Mouse (Mus musculus) forebrain, postnatal 0 days (tissue): ENCODE measurements around the gene Hspe1. TPM values are rescaled to one million over a fixed set of nuclear protein-coding genes. Genes with fewer than 3 reads are reported as not detected.

Experiments used
- ATAC-seq: fragments of 200-750 bp; cut with Nextera tagmentation; 2 replicates; pipeline ENCODE4 v1.8.0; 2017; ENCODE audit warnings: mild to moderate bottlenecking, moderate library complexity
- DNase-seq: peaks from one replicate; pipeline ENCODE4 v3.0.0-alpha.2; 2015
- H3K27ac ChIP-seq: fragments of 300-500 bp; sonication (generic); 2 replicates; pipeline ENCODE4 v1.5.1; 2014; ENCODE audit warnings: low read depth, mild to moderate bottlenecking, antibody characterized with exemption, low read length, moderate library complexity, mixed read lengths
- H3K27me3 ChIP-seq: fragments of 300-500 bp; sonication (generic); 2 replicates; pipeline ENCODE4 v1.6.1; 2014; ENCODE audit warnings: mild to moderate bottlenecking, low read length, mixed read lengths; ENCODE audit not compliant: insufficient read depth
- H3K36me3 ChIP-seq: fragments of 300-500 bp; sonication (generic); 2 replicates; pipeline ENCODE4 v1.6.1; 2014; ENCODE audit warnings: mild to moderate bottlenecking, moderate library complexity; ENCODE audit not compliant: insufficient read depth
- H3K4me1 ChIP-seq: fragments of 300-500 bp; sonication (generic); 2 replicates; pipeline ENCODE4 v1.6.1; 2014; ENCODE audit warnings: antibody characterized with exemption; ENCODE audit not compliant: insufficient read depth
- H3K4me2 ChIP-seq: fragments of 300-500 bp; sonication (generic); 2 replicates; pipeline ENCODE4 v1.6.1; 2014; ENCODE audit warnings: low read depth, mild to moderate bottlenecking, moderate library complexity
- H3K4me3 ChIP-seq: fragments of 300-500 bp; sonication (generic); 2 replicates; pipeline ENCODE4 v1.5.1; 2014; ENCODE audit warnings: low read depth, low read length, mixed read lengths
- H3K9ac ChIP-seq: fragments of 300-500 bp; sonication (generic); 2 replicates; pipeline ENCODE4 v1.6.1; 2014; ENCODE audit warnings: mild to moderate bottlenecking
- H3K9me3 ChIP-seq: fragments of 300-500 bp; sonication (generic); 2 replicates; pipeline ENCODE4 v1.6.1; 2016; ENCODE audit warnings: low read length
- CTCF ChIP-seq: sonication (generic); IDR thresholded peaks from 2 replicates; pipeline ENCODE4 v1.5.1; 2016; ENCODE audit warnings: antibody characterized with exemption, control low read depth, low read depth
- WGBS: fragments of 180-500 bp; shearing (Covaris S2); extraction: QIAGEN DNeasy Blood & Tissue Kit; methylation state at CpG from one replicate; pipeline ENCODE4 v1.1.7; 2014; 5-methylcytosine and 5-hydroxymethylcytosine counted together
- polyA plus RNA-seq: library from polyadenylated mRNA; unstranded; fragments of >200 nt; fragmentation: Nextera tagmentation; extraction: Ambion mirVana; gene quantifications from 2 replicates; pipeline ENCODE4 v1.2.1, GENCODE M21; 2015
- total RNA-seq: library from RNA; depleted of rRNA; stranded (reverse); fragments of >200 nt; gene quantifications from 2 replicates; pipeline ENCODE4 v1.2.3, GENCODE M21; 2014

The Hspe1 gene
- total and polyA plus RNA-seq, 2 experiments from 2014 or later, result 124 to 257 TPM

DNA sequence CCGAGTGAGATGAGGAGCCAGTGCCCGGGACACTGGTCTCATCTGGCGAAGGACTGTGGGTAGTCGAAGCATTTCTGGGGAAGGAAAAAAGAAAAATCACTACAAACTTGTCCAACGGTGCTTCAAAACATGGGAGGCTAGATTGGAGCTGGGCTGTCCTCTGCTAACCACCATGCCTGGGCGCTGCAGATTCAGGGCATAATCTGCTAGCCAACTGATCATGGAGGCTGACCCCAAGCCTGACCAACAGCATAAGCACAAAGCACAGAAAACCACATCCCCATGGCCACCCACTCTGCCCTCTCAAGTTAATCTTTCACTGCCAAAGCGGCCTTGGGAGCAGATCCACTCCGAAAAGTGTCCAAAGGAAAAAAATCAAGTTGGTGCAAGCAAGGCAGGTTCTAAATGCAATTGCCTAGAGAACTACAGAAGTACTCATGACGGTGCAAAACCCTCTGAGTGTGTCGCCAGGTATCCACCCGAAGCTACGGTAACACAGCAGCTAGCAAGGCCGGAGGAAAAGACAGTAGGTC lies 998 bp upstream of the Hspe1 start:
- TF ChIP-seq CTCF, result no peak
- Histone ChIP-seq H3K27ac (peak overlapping the region; percentile 94), H3K4me1 (peaks cover 8% of the 10 kb centered on the region; the same call in 1 of the 2 replicates), H3K27me3 (no peaks in the 10 kb centered on the region), H3K36me3 (peaks cover 26% of the 10 kb centered on the region), H3K9ac (peak overlapping the region; percentile 89), H3K4me2 (peak overlapping the region; percentile 72), H3K4me3 (peak overlapping the region; percentile 77), H3K9me3 (no peaks in the 10 kb centered on the region)
- DNase-seq (no peak), ATAC-seq (no peak)
- whole genome bisulfite sequencing, result 1% methylated on average over 13 of the region's 13 CpGs

DNA sequence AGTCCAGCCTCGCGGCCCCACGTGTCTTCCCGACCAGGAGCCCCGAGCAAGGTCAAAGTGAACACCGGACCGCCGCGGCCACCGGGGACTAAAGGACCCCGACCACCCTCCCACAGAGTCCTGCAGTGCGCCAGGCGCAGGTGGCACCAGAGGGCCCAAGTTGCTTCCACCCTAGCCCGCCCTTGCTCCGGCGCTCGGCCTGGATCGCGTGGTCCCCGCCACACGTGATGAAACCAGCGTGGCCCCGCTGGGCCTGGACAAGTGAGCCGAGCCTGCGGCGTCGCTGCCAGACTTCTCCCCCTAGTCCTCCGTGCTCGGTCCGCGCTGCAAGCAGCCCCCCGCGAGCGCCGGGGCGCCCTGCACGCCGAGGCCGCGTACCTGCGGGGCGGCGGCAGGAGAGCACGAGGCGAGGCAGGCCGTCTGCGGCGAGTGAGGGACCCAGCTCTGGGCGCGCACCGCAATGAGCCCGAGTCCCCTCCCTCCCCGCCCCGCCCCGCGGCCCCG lies 479 bp upstream of the Hspe1 start:
- DNase-seq, result no peak
- Histone ChIP-seq H3K27me3 (no peaks in the 10 kb centered on the region), H3K4me3 (peak overlapping the region; percentile 77), H3K36me3 (peaks cover 23% of the 10 kb centered on the region), H3K4me2 (peak overlapping the region; percentile 72), H3K4me1 (peaks cover 8% of the 10 kb centered on the region; the same call in 1 of the 2 replicates), H3K27ac (peak overlapping the region; percentile 94), H3K9me3 (no peaks in the 10 kb centered on the region), H3K9ac (peak overlapping the region; percentile 89)
- WGBS, result 1% methylated on average over 56 of the region's 57 CpGs
- peak; percentile 66 for ATAC-seq
- no peak for TF ChIP-seq CTCF

DNA sequence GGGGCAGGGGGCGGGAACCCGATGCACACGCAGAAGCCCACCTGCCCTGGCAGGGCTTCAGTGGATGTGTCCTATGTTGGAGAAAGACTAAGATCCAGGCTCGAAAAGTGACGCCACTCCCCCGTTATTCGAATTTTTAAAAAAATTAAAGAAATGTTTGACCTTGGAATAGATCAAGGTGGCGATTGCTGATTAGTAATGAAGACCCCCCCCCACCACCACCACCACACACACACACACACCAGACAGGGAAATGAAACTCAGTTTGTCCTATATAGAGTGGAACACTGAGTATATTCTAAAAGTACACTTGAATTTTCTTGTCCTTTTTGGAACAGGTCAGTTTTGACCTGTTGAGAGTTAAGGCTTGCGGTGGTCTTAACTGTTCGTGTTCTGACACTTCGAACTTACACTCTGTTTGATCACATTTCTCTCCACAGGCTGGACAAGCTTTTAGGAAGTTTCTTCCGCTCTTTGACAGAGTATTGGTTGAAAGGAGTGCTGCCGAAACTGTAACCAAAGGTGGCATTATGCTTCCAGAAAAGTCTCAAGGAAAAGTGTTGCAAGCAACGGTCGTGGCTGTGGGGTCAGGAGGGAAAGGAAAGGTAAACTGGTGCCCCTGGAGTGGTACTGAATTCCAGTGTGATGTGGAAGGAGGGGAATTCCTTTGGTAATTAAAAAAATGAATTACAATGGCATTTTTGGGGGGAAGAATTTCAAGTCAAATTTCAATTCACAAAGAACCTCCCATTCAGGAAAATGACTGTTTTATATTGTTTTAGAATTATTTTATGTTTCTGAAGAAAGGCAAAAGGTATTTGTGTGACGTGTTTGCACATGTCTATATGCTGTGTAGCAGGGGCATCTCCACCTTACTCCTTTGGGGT lies 922 bp downstream of the Hspe1 start:
- Histone ChIP-seq H3K9ac (peak overlapping the region; percentile 89), H3K4me2 (peak overlapping the region; percentile 72), H3K27ac (peak overlapping the region; percentile 94), H3K4me1 (peaks cover 8% of the 10 kb centered on the region; the same call in 1 of the 2 replicates), H3K27me3 (no peaks in the 10 kb centered on the region), H3K9me3 (no peaks in the 10 kb centered on the region), H3K36me3 (peaks cover 12% of the 10 kb centered on the region; the same call in 1 of the 2 replicates), H3K4me3 (peak overlapping the region; percentile 77)
- ATAC-seq, result no peak
- no peak for DNase-seq
- TF ChIP-seq CTCF, result no peak
- WGBS, result 7% methylated on average over 16 of the region's 16 CpGs

GRCm38 (mm10) chr1:55089498-55090064 lies 1.6 kb downstream of the Hspe1 start:
- no peak for TF ChIP-seq CTCF
- Histone ChIP-seq H3K4me1 (peaks cover 8% of the 10 kb centered on the region; the same call in 1 of the 2 replicates), H3K9ac (no peak overlapping the region), H3K9me3 (no peaks in the 10 kb centered on the region), H3K27ac (no peak overlapping the region), H3K4me2 (no peak overlapping the region), H3K4me3 (no peak overlapping the region), H3K36me3 (peaks cover 12% of the 10 kb centered on the region; the same call in 1 of the 2 replicates), H3K27me3 (no peaks in the 10 kb centered on the region)
- ATAC-seq (no peak), DNase-seq (no peak)
- WGBS, result 83% methylated on average over 5 of the region's 5 CpGs

GRCm38 (mm10) chr1:55092056-55092455 lies 4.1 kb downstream of the Hspe1 start:
- Histone ChIP-seq H3K4me3 (no peak overlapping the region), H3K36me3 (peaks cover 12% of the 10 kb centered on the region; the same call in 1 of the 2 replicates), H3K4me2 (no peak overlapping the region), H3K27me3 (no peaks in the 10 kb centered on the region), H3K27ac (no peak overlapping the region), H3K9ac (no peak overlapping the region), H3K4me1 (no peaks in the 10 kb centered on the region), H3K9me3 (no peaks in the 10 kb centered on the region)
- TF ChIP-seq CTCF, result no peak
- ATAC-seq (no peak), DNase-seq (no peak)
- 82% methylated on average over 2 of the region's 2 CpGs for WGBS

DNA sequence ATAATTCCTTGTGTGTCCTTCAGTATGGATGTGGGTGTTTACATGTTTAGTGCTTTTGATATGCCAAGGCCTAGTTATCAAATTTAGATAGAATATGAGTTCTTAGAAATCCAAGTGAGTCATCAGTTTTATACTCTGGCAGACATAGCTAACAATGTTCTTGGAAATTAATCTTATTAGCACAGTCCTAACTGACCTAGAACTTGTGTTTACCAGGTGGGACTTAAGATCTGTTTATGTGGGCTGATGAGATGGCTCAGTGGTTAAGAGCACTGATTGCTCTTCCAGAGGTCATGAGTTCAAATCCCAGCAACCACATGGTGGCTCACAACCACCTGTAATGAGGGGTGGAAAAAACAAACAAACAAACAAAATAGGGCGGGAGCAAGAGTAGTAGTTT lies 4.5 kb downstream of the Hspe1 start:
- Histone ChIP-seq H3K4me2 (no peak overlapping the region), H3K27ac (no peak overlapping the region), H3K36me3 (peaks cover 12% of the 10 kb centered on the region; the same call in 1 of the 2 replicates), H3K4me1 (no peaks in the 10 kb centered on the region), H3K4me3 (no peak overlapping the region), H3K9me3 (no peaks in the 10 kb centered on the region), H3K27me3 (no peaks in the 10 kb centered on the region), H3K9ac (no peak overlapping the region)
- TF ChIP-seq CTCF, result no peak
- WGBS, result 74% methylated on average over 1 of the region's 1 CpGs
- ATAC-seq (no peak), DNase-seq (no peak)
